Mouse (Mus musculus) layer of hippocampus, adult 11-12 months (tissue): ENCODE results near the gene Plcb1.
"Not testable (repeated sequence)": the region's sequence is repeated elsewhere in the genome, so short reads cannot be mapped to it uniquely, and the experiment has no call there.

Experiments used
- DNase-seq: peaks from one replicate; pipeline ENCODE4 v3.0.0; 2022; ENCODE audit warnings: low spot score

Plcb1 gene

DNA sequence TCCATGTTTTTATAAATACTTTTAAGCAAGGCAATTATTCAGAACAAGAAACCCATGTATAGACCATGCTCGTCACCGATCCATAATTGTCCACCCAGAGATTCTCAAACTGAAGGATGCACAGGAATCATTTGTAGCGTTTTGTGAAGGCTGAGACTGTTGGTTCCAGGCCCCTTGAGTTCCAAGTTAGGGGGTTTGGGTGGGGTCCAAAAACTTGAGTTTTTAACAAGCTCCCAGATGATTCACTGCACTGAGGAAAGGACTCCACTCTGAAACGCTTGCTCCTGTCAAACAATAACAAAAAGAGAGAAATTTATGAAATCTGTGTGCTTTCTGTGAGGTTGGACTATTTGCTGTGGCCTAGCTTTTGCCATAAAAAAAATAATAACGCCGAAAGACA, 186.5 kb downstream of the Plcb1 start:
- DNase-seq, result no peak

- DNase-seq, result no peak
These were observed 188.8 kb downstream of the Plcb1 start for GRCm38 (mm10) chr2:134974711-134975110.

GRCm38 (mm10) chr2:134976796-134977330, 191.0 kb downstream of the Plcb1 start:
- DNase-seq, result peak; percentile 25

DNA sequence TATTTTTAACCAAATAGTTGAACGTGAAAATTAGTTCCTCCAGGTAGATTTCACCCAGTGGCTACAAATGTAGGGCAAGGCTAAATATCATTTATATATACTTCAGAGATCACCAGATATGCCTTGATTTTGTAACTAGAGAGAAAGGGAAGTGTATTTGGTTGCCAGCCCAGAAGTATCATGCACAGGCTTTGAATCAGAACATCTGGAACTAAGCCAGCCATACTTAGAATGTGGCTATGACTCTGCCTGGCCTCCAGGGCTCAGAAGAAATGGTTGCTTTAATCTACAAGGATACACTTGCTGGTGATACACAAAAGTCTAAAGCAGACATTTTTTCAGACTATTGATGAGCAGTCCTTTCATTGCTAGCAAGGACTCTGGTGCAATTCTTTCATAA, 191.8 kb downstream of the Plcb1 start:
- no peak for DNase-seq

GRCm38 (mm10) chr2:134981394-134981793, 195.5 kb downstream of the Plcb1 start:
- no peak for DNase-seq

DNA sequence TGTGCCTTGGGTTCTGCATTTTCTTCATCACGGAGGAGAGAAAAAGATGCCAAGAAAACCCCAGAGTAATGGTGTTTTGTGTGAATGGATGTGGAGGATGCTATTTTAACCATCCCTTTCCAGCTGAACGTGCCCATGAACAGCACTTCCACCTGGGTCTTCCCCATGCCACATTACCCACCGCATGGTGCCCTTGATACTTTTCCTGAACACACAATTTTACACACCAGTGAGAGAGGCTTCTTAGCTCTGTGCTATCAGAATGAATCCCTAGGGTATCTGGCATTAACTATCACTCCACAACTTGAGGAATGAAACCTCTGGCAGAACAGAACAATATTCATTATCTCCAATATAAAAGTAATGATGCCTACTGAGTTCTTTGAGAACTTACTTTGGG, 199.0 kb downstream of the Plcb1 start:
- no peak for DNase-seq

DNA sequence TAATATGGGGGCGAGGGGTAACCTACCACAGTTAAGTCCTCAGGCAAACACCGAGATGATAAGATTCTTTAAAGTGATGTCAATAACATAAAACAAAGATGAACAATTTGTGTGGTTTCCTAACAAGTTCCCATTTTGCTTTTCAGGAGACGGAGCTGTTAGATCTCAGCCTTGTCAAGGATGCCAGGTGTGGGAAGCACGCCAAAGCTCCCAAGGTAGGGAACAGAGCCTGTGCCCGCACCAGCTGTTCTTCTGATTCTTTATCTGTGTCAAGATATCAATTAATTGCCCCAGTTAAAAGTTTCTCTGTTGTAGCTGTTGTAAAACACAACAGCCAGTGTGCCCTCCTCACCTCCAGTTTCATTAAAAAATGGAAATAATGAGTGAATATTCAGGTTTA, 202.1 kb downstream of the Plcb1 start:
- no peak for DNase-seq

DNA sequence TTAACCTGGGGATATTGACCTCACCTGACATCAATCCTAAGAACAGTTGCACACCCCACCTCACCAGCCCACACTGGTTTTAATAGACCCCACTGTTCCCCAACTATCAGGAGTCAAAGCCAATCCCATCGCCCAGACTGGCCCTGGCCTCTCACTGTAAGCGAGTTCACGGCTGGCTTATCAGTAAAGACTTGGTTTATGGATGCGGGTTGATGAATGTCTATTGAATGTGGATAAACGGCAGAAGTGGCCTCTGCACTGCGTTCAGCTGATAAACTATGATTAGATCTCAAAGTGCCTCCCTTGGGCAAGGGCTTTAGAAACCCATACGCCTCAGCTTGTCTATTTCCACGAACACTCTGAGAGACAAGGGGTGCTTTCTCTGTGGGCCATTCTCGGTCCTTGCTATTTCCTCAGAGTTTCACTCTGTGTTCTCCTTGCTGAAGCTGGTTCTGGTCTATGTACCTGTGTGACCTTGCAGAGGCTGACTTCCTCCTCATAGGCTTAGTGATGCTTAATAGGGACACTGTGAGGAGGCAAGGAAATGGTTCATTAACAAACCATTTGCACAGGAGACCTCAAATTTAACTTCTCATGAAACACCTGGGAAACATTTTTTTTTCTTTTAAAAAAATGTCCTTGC, 203.9 kb downstream of the Plcb1 start:
- no peak for DNase-seq

DNA sequence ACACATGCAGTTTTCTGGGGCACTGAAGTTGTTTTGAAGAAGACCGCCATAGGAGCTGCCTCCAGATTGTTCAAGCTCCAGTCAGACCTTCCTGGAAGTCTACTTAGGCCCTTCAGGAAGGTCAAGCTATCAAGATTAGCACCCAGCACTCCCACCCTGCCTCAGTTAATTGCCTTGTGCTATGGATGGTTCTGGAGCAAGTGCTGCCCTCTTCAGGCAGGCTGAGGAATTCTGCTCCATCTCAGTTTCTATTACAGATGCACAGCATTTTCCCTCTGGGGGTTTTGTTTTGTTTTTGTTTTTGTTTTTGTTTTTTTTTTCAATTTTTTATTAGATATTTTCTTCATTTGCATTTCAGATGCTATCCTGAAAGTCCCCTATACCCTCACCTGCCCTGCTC, 221.3 kb downstream of the Plcb1 start:
- no peak for DNase-seq

DNA sequence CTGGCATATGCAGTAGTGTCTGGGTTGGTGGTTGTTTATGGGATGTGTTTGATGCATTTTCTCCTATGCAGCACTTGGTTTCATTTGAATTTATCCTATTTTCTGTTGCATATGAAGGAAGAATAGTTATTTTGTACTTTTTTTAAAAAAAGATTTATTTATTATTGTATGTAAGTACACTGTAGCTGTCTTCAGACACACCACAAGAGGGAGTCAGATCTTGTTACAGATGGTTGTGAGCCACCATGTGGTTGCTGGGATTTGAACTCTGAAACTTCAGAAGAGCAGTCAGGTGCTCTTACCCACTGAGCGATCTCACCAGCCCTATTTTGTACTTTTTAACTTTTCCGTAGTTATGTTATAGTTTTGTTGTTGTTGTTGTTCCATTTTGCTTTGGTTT, 222.0 kb downstream of the Plcb1 start:
- not testable (repeated sequence) for DNase-seq

- peak; percentile 12 for DNase-seq
These were observed 224.5 kb downstream of the Plcb1 start for GRCm38 (mm10) chr2:135010371-135010770.

DNA sequence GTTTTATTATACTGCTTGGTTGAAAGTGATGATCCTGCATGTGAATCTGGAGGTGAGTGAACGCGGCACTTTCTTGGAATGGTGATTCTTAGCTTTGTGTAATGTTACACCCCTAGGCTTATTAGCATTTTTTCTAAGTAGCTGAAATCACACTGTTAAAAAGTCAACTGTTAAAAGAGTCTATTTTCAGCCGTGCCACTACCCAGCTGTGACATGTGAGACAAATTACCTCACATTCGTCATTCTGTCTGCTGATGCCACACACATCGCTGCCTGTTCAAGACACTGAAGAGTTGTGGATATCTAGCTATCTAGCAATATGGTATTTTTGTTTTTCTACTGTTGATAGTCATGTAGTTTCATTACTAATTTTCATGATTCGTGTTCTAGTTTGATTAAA, 229.6 kb downstream of the Plcb1 start:
- no peak for DNase-seq

GRCm38 (mm10) chr2:135018275-135018674, 232.4 kb downstream of the Plcb1 start:
- no peak for DNase-seq

DNA sequence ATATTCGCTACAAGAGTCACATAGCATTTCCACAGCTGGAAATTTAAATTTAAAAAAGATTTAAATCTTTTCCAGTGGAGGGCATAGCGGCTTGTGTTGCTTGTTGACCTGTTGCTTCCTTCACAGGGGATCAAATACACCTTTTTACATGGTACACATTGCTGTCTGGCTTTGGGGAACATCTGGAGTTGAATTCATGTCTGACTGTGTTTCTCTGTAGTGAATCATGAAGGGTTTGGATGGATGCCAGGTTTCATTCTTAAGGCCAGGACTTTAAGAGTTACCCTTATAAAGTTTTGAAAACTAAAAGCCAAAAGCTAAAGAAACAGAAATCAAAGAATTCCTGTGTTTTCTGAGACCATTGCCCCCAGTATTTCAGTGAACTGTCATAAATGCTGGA, 232.8 kb downstream of the Plcb1 start:
- DNase-seq, result no peak

- no peak for DNase-seq
These were observed 233.7 kb downstream of the Plcb1 start for GRCm38 (mm10) chr2:135019588-135019987.

DNA sequence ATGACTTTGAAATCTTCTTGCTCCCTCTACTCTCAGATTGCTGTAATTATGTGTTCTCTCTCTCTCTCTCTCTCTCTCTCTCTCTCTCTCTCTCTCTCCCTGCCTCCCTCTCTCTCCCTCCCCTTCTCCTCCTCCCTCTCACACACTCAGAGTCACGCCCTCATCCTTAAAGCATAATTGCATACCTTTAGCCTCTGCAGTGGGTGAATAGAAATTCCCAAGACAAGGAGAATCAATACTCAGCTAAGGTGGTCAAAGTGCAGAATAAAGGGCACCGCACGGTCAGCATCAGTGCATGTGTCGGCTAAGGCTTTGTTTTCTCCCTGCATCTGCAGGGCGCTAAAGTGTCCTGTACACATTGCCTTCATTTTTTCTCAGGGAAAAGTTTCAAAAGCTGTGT, 243.4 kb downstream of the Plcb1 start:
- DNase-seq, result no peak

- DNase-seq, result no peak
These were observed 243.8 kb downstream of the Plcb1 start for GRCm38 (mm10) chr2:135029700-135030099.

DNA sequence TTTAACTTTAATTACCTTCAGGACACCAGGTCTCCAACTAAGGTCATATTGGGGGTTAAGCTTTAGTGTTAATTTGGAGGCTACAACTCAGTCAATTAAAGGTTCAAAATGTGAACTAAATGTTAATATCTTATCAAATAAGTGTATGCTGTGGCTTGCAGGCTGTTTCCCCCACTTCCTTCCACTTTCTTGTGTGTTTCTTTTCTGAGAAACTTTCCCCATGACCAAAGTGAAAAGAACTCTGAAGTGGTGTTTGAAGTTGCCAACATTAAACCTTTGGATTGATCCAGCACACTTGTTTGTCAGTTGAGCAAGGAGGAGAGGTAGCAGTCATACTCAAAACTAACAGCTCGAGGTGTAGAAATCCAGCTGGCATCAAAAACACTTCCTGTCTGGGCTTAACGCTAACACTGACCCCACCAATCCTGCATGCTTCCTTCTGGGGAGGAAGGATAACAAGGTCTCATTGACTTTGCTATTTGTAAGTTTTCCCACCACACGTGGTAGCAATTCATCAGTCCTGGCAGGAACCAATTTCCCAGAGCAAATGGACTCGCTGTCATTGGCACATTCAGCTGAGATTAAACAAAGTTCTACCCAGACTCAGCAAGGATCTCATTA, 249.9 kb downstream of the Plcb1 start:
- DNase-seq, result no peak

DNA sequence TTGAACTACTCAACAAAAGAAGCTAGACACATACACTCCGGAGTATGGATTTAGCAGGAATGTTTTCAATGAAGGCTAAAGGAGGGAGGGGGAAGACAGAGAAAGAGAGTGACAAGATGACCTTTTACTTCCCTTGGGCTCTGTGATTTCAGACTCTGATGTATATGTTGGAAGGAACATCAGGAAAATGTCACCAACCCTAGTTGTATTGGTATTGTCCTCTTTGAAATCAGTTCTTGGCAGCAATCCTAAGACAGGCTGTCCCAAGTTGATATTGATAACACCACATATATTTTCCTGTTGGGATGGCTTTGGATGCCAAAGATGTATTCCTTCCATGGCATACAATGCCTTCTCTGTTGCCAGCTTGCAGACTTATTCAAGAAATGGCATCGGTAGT, 262.9 kb downstream of the Plcb1 start:
- DNase-seq, result no peak

GRCm38 (mm10) chr2:135049283-135049682, 263.4 kb downstream of the Plcb1 start:
- peak; percentile 21 for DNase-seq

DNA sequence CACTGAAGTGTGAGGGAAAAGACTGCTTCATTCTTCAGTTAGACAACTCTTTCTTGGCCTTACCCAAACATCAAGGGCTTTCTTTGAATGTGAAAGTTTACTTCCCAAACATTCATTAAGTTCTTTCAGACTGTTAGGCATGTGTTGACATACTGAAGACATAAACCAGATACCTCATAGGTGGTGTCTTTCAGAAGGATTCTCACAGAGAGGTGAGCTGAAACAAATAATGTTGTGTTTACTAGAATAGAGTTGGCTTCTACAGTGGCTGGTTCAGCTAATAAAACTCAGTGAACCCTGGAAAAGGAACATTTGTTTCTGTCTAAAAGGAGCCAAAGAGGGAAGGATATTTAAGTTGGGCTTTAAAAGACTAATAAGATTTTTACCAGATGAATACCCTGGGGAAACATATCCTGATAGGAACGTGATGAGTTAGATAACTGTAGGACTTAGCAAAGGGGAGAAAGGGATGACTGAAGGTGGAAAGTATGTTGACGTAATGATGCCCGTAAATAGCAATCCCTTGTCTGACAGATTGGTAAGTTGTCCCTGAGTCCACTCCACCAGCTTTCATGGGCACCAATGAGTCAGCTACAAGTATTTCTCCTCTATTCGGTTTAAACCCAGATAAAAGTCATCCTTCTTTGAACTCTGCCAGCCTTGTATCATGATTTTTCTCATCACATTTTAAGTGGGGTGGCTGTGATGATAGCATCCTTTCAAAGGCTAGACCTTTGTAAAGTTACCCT, 265.8 kb downstream of the Plcb1 start:
- DNase-seq, result no peak

DNA sequence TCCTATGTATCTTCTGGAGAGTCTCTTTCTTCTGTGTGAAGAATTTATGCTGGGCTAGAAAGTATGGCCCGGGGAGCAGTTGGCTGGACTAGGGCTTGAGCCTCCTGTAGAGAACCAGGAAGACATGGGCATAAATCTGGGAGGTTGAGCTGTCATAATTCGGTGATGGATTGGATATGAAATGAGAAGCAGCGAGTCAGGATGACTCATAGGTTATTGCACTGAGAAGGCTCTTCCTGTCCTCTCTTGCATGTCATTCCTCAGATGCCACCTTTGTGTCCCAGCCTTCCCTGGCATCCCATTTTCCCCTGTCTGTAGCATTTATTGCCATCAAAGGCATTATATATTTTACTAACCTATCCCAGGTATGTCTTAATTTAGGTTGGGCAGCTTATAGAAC, 267.5 kb downstream of the Plcb1 start:
- no peak for DNase-seq

DNA sequence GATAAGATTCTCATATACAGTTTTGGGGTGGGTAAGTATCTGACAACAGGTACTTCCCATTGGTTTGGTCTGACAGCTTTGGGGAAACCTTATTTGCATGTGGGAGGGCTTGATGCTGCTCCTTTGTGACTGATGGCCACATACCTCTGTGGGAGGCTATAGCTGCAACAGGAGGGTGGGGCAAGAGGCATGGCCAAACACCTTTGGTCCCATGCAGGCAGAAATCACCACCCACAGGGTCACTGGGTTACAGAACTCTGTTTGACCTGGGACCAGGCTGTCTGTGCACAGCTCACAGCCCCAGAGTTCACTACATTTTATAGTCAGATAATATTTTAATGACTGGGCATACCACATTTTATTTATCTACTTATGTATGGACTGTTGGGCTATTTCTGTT, 281.6 kb downstream of the Plcb1 start:
- no peak for DNase-seq
